ENCODE assay signal across 13 mouse cellular contexts in genomic region chr7:132347273-132348045, GRCm38 (mm10). TPM values are rescaled to one million over a fixed set of nuclear protein-coding genes. Genes with fewer than 3 reads are reported as not detected.
DNase-seq lines count a peak whose midpoint lies in the region; ATAC-seq and TF ChIP-seq lines count a peak whose summit lies in the region.
"Had no signal": no experiment of that assay in that cellular context is flagged by ENCODE, and none has a peak within 500 bp of the region (broad histone marks: within the 10 kb centered on the region; RNA-seq: fewer than 3 reads in every experiment).

No protein-coding gene starts in this region.

- H3K4me2 ChIP-seq in heart, embryonic 12.5 days, result no peak overlapping the region
- no peak overlapping the region for H3K4me2 ChIP-seq in heart, embryonic 13.5 days
- H3K4me2 ChIP-seq: midbrain, embryonic 11.5 days; neural tube, embryonic 15.5 days had no signal

- no peak overlapping the region for H3K4me3 ChIP-seq in heart, embryonic 12.5 days
- H3K4me3 ChIP-seq in MEL (ENCODE audit: control insufficient read depth in 1 of 2, insufficient read depth in 1 of 2, low read depth in 2 of 2, low read length in 2 of 2), result no peak overlapping the region
- no peak overlapping the region for H3K4me3 ChIP-seq in heart, embryonic 13.5 days
- H3K4me3 ChIP-seq in midbrain, embryonic 10.5 days, result no peak overlapping the region
- H3K4me3 ChIP-seq: neural tube, embryonic 15.5 days had no signal

- no peak for TF ChIP-seq RAD21 in MEL (IDR thresholded peaks at IDR 0.05; ENCODE audit: low read depth, low read length)

- no peaks in the 10 kb centered on the region for H3K9me3 ChIP-seq in heart, embryonic 12.5 days (replicated peaks)
- no peaks in the 10 kb centered on the region for H3K9me3 ChIP-seq in MEL (replicated peaks; ENCODE audit: insufficient read depth, low read length)
- no peaks in the 10 kb centered on the region for H3K9me3 ChIP-seq in heart, embryonic 13.5 days
- H3K9me3 ChIP-seq in midbrain, embryonic 10.5 days (replicated peaks), result no peaks in the 10 kb centered on the region
- H3K9me3 ChIP-seq: neural tube, embryonic 15.5 days had no signal

- H3K9ac ChIP-seq in heart, embryonic 12.5 days, result no peak overlapping the region
- H3K9ac ChIP-seq in MEL (ENCODE audit: control insufficient read depth, low read depth, low read length, poor library complexity, severe bottlenecking), result no peak overlapping the region
- no peak overlapping the region for H3K9ac ChIP-seq in heart, embryonic 13.5 days
- H3K9ac ChIP-seq: neural tube, embryonic 15.5 days had no signal

- H3K27me3 ChIP-seq in heart, embryonic 12.5 days (replicated peaks), result no peaks in the 10 kb centered on the region
- no peaks in the 10 kb centered on the region for H3K27me3 ChIP-seq in MEL (ENCODE audit: control insufficient read depth in 1 of 2, insufficient read depth in 2 of 2, low read length in 2 of 2)
- no peaks in the 10 kb centered on the region for H3K27me3 ChIP-seq in heart, embryonic 13.5 days (replicated peaks)
- no peaks in the 10 kb centered on the region for H3K27me3 ChIP-seq in midbrain, embryonic 10.5 days (ENCODE audit: low read depth, poor library complexity, severe bottlenecking)
- H3K27me3 ChIP-seq: neural tube, embryonic 15.5 days had no signal

- DNase-seq in heart, adult 18-20 months, result peak; percentile 61 to 75
- DNase-seq in MEL (ENCODE audit: low read depth, low spot score), result peak; percentile 21
- DNase-seq in kidney, postnatal 25 days, result peak; percentile 72 to 74
- no peak for DNase-seq in Muller cell, postnatal 12 days (ENCODE audit: inconsistent ontology term)
- DNase-seq in ovary, adult 18-20 months (ENCODE audit: low spot score), result no peak
- DNase-seq in midbrain, embryonic 10.5 days (ENCODE audit: low spot score), result no peak
- DNase-seq: cerebellum, postnatal 36 days; spleen, adult 18-20 months; thymus, postnatal 14 days had no signal

- 63% methylated on average over 9 of the region's 9 CpGs for WGBS in heart, embryonic 12.5 days
- WGBS in heart, embryonic 13.5 days, result 63% methylated on average over 9 of the region's 9 CpGs
- 84% methylated on average over 9 of the region's 9 CpGs for WGBS in midbrain, embryonic 10.5 days

- no peak for TF ChIP-seq POLR2A in MEL (IDR thresholded peaks at IDR 0.05; ENCODE audit: control insufficient read depth in 1 of 2, insufficient read depth in 1 of 2, low read depth in 1 of 2, low read length in 2 of 2, poor library complexity in 1 of 2)

- TF ChIP-seq CTCF in MEL (IDR thresholded peaks at IDR 0.05 in 2 of 3, conservative IDR thresholded peaks at IDR 0.05 in 1 of 3; ENCODE audit: control insufficient read depth in 1 of 3, insufficient read depth in 1 of 3, low read depth in 2 of 3, low read length in 3 of 3, poor library complexity in 1 of 3, severe bottlenecking in 1 of 3), result no peak

- H3K4me1 ChIP-seq in heart, embryonic 12.5 days (replicated peaks), result peaks cover 8% of the 10 kb centered on the region; the same call in 1 of the 2 replicates
- H3K4me1 ChIP-seq in MEL (ENCODE audit: control insufficient read depth in 1 of 2, insufficient read depth in 2 of 2, low read length in 2 of 2), result peaks cover 5 to 13% of the 10 kb centered on the region in 2 experiments; a peak in 3 of 4 replicates
- H3K4me1 ChIP-seq in heart, embryonic 13.5 days, result peaks cover 13% of the 10 kb centered on the region
- peaks cover 18% of the 10 kb centered on the region for H3K4me1 ChIP-seq in midbrain, embryonic 10.5 days
- H3K4me1 ChIP-seq: neural tube, embryonic 15.5 days had no signal

- H3K79me2 ChIP-seq in MEL (ENCODE audit: control insufficient read depth, insufficient read depth, low read length, poor library complexity), result no peaks in the 10 kb centered on the region

- H3K27ac ChIP-seq in heart, embryonic 12.5 days (ENCODE audit: poor library complexity, severe bottlenecking), result no peak overlapping the region
- no peak overlapping the region for H3K27ac ChIP-seq in MEL (ENCODE audit: control insufficient read depth, low read depth, low read length)
- 0 out of 2 replicates have a peak overlapping the region, but pooled peaks have one; percentile 39 for H3K27ac ChIP-seq in heart, embryonic 13.5 days (replicated peaks)
- H3K27ac ChIP-seq in midbrain, embryonic 10.5 days (replicated peaks), result no peak overlapping the region
- H3K27ac ChIP-seq: neural tube, embryonic 15.5 days had no signal

- TF ChIP-seq EP300 in MEL (IDR thresholded peaks at IDR 0.05; ENCODE audit: low read depth in 1 of 2, low read length in 2 of 2), result no peak

- no peaks in the 10 kb centered on the region for H3K36me3 ChIP-seq in heart, embryonic 12.5 days
- H3K36me3 ChIP-seq in MEL (ENCODE audit: control insufficient read depth in 1 of 2, insufficient read depth in 2 of 2, low read length in 2 of 2), result peaks cover 0 to 9% of the 10 kb centered on the region in 2 experiments; a peak in 2 of 4 replicates
- H3K36me3 ChIP-seq in heart, embryonic 13.5 days, result no peaks in the 10 kb centered on the region
- H3K36me3 ChIP-seq in midbrain, embryonic 10.5 days, result no peaks in the 10 kb centered on the region
- H3K36me3 ChIP-seq: neural tube, embryonic 15.5 days had no signal

- ATAC-seq in heart, embryonic 12.5 days (ENCODE audit: insufficient number of reproducible peaks, low FRiP score), result no peak
- no peak for ATAC-seq in heart, embryonic 13.5 days (ENCODE audit: extremely low read depth, insufficient number of reproducible peaks, low FRiP score, low TSS enrichment)

TF ChIP-seq in MEL, 35 proteins besides CTCF, POLR2A, EP300 and RAD21:
- no peak for TF ChIP-seq SIN3A (IDR thresholded peaks at IDR 0.05; ENCODE audit: low read length)
- TF ChIP-seq NRF1 (IDR thresholded peaks at IDR 0.05; ENCODE audit: insufficient read depth, low read depth, low read length, poor library complexity, severe bottlenecking), result no peak
- no peak for TF ChIP-seq MYB (IDR thresholded peaks at IDR 0.05; ENCODE audit: low read depth, low read length)
- TF ChIP-seq ELF1 (IDR thresholded peaks at IDR 0.05; ENCODE audit: low read depth, low read length), result no peak

RNA-seq across cellular contexts. Expression of gene Chst15, which starts 30.4 kb away (rescaled TPM):
- total RNA-seq in heart, adult 18-20 months (2021), result 1 to 10 TPM; 6.0 to 9.3 TPM
- polyA plus RNA-seq in heart, embryonic 12.5 days (2016; fragmentation: Nextera tagmentation; extraction: Ambion mirVana), result 3.1 and 4.4 TPM in 2 replicates
- 14.3 and 14.9 TPM in 2 replicates for total RNA-seq in MEL (2012; rRNA removed)
- polyA plus RNA-seq in MEL (2012; ENCODE audit: insufficient read depth in 1 of 2, insufficient read length in 2 of 2, low read depth in 1 of 2, low replicate concordance in 2 of 2, missing spikeins in 1 of 2), result 10 to 100 TPM in 1 of 2 experiments, not detected in 1; 18.1 TPM
- polyA plus RNA-seq in heart, embryonic 13.5 days (2015; fragmentation: Nextera tagmentation; extraction: Ambion mirVana), result 3.1 and 3.8 TPM in 2 replicates
- polyA plus RNA-seq in midbrain, embryonic 10.5 days (2016; fragmentation: Nextera tagmentation; extraction: Ambion mirVana), result 14.2 and 18.7 TPM in 2 replicates

Comparison
In these comparisons a context has a peak if more than half of its experiments do, and no peak if none do; other contexts are left out.
1. DNase-seq: peak in heart, adult 18-20 months (2 of 2), MEL (single experiment) and kidney, postnatal 25 days (2 of 2); none in Muller cell, postnatal 12 days (single experiment), ovary, adult 18-20 months (single experiment) and midbrain, embryonic 10.5 days (single experiment).